14 mouse cellular contexts compared by ENCODE assay signal in genomic region chr8:83602650-83603029, GRCm38 (mm10). TPM values are rescaled to one million over a fixed set of nuclear protein-coding genes. Genes with fewer than 3 reads are reported as not detected.
A peak's percentile ranks its signal among the peaks of the same experiment; 100 is the strongest.
DNase-seq lines count a peak whose midpoint lies in the region; ATAC-seq lines count a peak whose summit lies in the region.
"Had no signal": no experiment of that assay in that cellular context is flagged by ENCODE, and none has a peak within 500 bp of the region (broad histone marks: within the 10 kb centered on the region; RNA-seq: fewer than 3 reads in every experiment).

No protein-coding gene starts in this region.

- H3K4me3 ChIP-seq in heart, embryonic 13.5 days, result no peak overlapping the region
- no peak overlapping the region for H3K4me3 ChIP-seq in heart, embryonic 11.5 days (ENCODE audit: low read depth, low read length)
- no peak overlapping the region for H3K4me3 ChIP-seq in liver, embryonic 13.5 days (replicated peaks)
- no peak overlapping the region for H3K4me3 ChIP-seq in intestine, embryonic 15.5 days (replicated peaks)
- H3K4me3 ChIP-seq in stomach, embryonic 16.5 days (replicated peaks; ENCODE audit: low read length), result no peak overlapping the region
- H3K4me3 ChIP-seq: hindbrain, embryonic 13.5 days; kidney, embryonic 15.5 days; midbrain, embryonic 12.5 days had no signal

- peaks cover 34% of the 10 kb centered on the region for H3K4me1 ChIP-seq in heart, embryonic 13.5 days
- H3K4me1 ChIP-seq in heart, embryonic 11.5 days (ENCODE audit: control insufficient read depth, insufficient read depth, low read length), result peaks cover 9% of the 10 kb centered on the region
- H3K4me1 ChIP-seq in liver, embryonic 13.5 days (replicated peaks), result peaks cover 82% of the 10 kb centered on the region
- peaks cover 13% of the 10 kb centered on the region for H3K4me1 ChIP-seq in intestine, embryonic 15.5 days (replicated peaks)
- H3K4me1 ChIP-seq in stomach, embryonic 16.5 days (ENCODE audit: control insufficient read depth, insufficient read depth, low read length), result 0 out of 2 replicates have a peak, but pooled peaks cover 5% of the 10 kb centered on the region

- 46% methylated on average over 2 of the region's 2 CpGs for WGBS in heart, embryonic 13.5 days
- 49% methylated on average over 2 of the region's 2 CpGs for WGBS in heart, embryonic 11.5 days (ENCODE audit: insufficient replicate concordance)
- WGBS in liver, embryonic 13.5 days (ENCODE audit: insufficient replicate concordance), result 78% methylated on average over 2 of the region's 2 CpGs
- 55% methylated on average over 2 of the region's 2 CpGs for whole genome bisulfite sequencing in intestine, embryonic 15.5 days
- WGBS in stomach, embryonic 16.5 days, result 65% methylated on average over 2 of the region's 2 CpGs

- peaks cover 4% of the 10 kb centered on the region; the same call in 1 of the 2 replicates for H3K36me3 ChIP-seq in heart, embryonic 13.5 days
- H3K36me3 ChIP-seq in heart, embryonic 11.5 days (ENCODE audit: control insufficient read depth, insufficient read depth, low read length), result no peaks in the 10 kb centered on the region
- peaks cover 4% of the 10 kb centered on the region; the same call in 1 of the 2 replicates for H3K36me3 ChIP-seq in liver, embryonic 13.5 days
- no peaks in the 10 kb centered on the region for H3K36me3 ChIP-seq in intestine, embryonic 15.5 days
- H3K36me3 ChIP-seq in stomach, embryonic 16.5 days (ENCODE audit: control insufficient read depth, insufficient read depth, low read length), result no peaks in the 10 kb centered on the region
- H3K36me3 ChIP-seq: hindbrain, embryonic 13.5 days; kidney, embryonic 15.5 days; midbrain, embryonic 12.5 days had no signal

- no peak overlapping the region for H3K4me2 ChIP-seq in heart, embryonic 13.5 days
- H3K4me2 ChIP-seq in heart, embryonic 11.5 days, result no peak overlapping the region
- H3K4me2 ChIP-seq in liver, embryonic 13.5 days, result no peak overlapping the region
- no peak overlapping the region for H3K4me2 ChIP-seq in intestine, embryonic 15.5 days (replicated peaks)
- H3K4me2 ChIP-seq in stomach, embryonic 16.5 days (ENCODE audit: low read depth, low read length), result no peak overlapping the region
- H3K4me2 ChIP-seq: hindbrain, embryonic 13.5 days; kidney, embryonic 15.5 days; midbrain, embryonic 12.5 days had no signal

- peak overlapping the region; percentile 36; the same call in 1 of the 2 replicates for H3K27ac ChIP-seq in heart, embryonic 13.5 days (replicated peaks)
- H3K27ac ChIP-seq in heart, embryonic 11.5 days (ENCODE audit: low read depth, low read length), result no peak overlapping the region
- peak overlapping the region; percentile 97 for H3K27ac ChIP-seq in liver, embryonic 13.5 days
- H3K27ac ChIP-seq in intestine, embryonic 15.5 days, result peak overlapping the region; percentile 49
- H3K27ac ChIP-seq in stomach, embryonic 16.5 days (ENCODE audit: low read length), result peak overlapping the region; percentile 89
- H3K27ac ChIP-seq: hindbrain, embryonic 13.5 days; kidney, embryonic 15.5 days; midbrain, embryonic 12.5 days had no signal

- H3K27me3 ChIP-seq in heart, embryonic 13.5 days (replicated peaks), result no peaks in the 10 kb centered on the region
- no peaks in the 10 kb centered on the region for H3K27me3 ChIP-seq in heart, embryonic 11.5 days (ENCODE audit: control insufficient read depth, insufficient read depth, low read length)
- no peaks in the 10 kb centered on the region for H3K27me3 ChIP-seq in liver, embryonic 13.5 days
- H3K27me3 ChIP-seq in intestine, embryonic 15.5 days (replicated peaks), result no peaks in the 10 kb centered on the region
- H3K27me3 ChIP-seq in stomach, embryonic 16.5 days (ENCODE audit: control insufficient read depth, insufficient read depth, low read length), result no peaks in the 10 kb centered on the region
- H3K27me3 ChIP-seq: hindbrain, embryonic 13.5 days; kidney, embryonic 15.5 days; midbrain, embryonic 12.5 days had no signal

- H3K9ac ChIP-seq in heart, embryonic 13.5 days, result no peak overlapping the region
- no peak overlapping the region for H3K9ac ChIP-seq in heart, embryonic 11.5 days (ENCODE audit: low read depth, low read length)
- H3K9ac ChIP-seq in liver, embryonic 13.5 days, result peak overlapping the region; percentile 46
- no peak overlapping the region for H3K9ac ChIP-seq in intestine, embryonic 15.5 days
- H3K9ac ChIP-seq in stomach, embryonic 16.5 days (ENCODE audit: low read length), result no peak overlapping the region
- H3K9ac ChIP-seq: forebrain, postnatal 0 days; hindbrain, embryonic 13.5 days; kidney, embryonic 15.5 days; midbrain, embryonic 12.5 days had no signal

- no peak for DNase-seq in liver, embryonic 13.5 days
- DNase-seq in liver, result no peak
- no peak for DNase-seq in thymus, postnatal 14 days
- DNase-seq: cerebellum, adult 2 months; forebrain, postnatal 0 days; gastrocnemius, postnatal 36 days had no signal

- H3K9me3 ChIP-seq in heart, embryonic 13.5 days, result no peaks in the 10 kb centered on the region
- H3K9me3 ChIP-seq in heart, embryonic 11.5 days (replicated peaks; ENCODE audit: control insufficient read depth, low read length), result no peaks in the 10 kb centered on the region
- H3K9me3 ChIP-seq in liver, embryonic 13.5 days (replicated peaks), result no peaks in the 10 kb centered on the region
- no peaks in the 10 kb centered on the region for H3K9me3 ChIP-seq in intestine, embryonic 15.5 days
- no peaks in the 10 kb centered on the region for H3K9me3 ChIP-seq in stomach, embryonic 16.5 days (replicated peaks; ENCODE audit: control insufficient read depth, low read length)
- H3K9me3 ChIP-seq: hindbrain, embryonic 13.5 days; kidney, embryonic 15.5 days; midbrain, embryonic 12.5 days had no signal

- ATAC-seq in heart, embryonic 13.5 days (ENCODE audit: extremely low read depth, insufficient number of reproducible peaks, low FRiP score, low TSS enrichment), result no peak
- no peak for ATAC-seq in heart, embryonic 11.5 days (replicated peaks; ENCODE audit: insufficient number of reproducible peaks, low FRiP score, low TSS enrichment)
- no peak for ATAC-seq in liver, embryonic 13.5 days (ENCODE audit: low read depth)
- ATAC-seq in intestine, embryonic 15.5 days, result peak; percentile 64
- ATAC-seq in stomach, embryonic 16.5 days (ENCODE audit: insufficient read depth, low FRiP score), result peak; percentile 35
- no peak for ATAC-seq in megakaryocyte-erythroid progenitor cell, adult 5-6 weeks (replicated peaks; ENCODE audit: low FRiP score, low TSS enrichment, poor library complexity, severe bottlenecking)
- ATAC-seq: forebrain, postnatal 0 days had no signal

RNA-seq across cellular contexts. Expression of gene Tecr, which starts 5.1 kb away (rescaled TPM):
- polyA plus RNA-seq in heart, embryonic 13.5 days (2015; fragmentation: Nextera tagmentation; extraction: Ambion mirVana), result 438 and 474 TPM in 2 replicates
- polyA plus RNA-seq in heart, embryonic 11.5 days (2014; fragmentation: Nextera tagmentation; extraction: Ambion mirVana), result 531 and 534 TPM in 2 replicates
- polyA plus RNA-seq in liver, embryonic 13.5 days (2015; fragmentation: Nextera tagmentation; extraction: Ambion mirVana), result 334 and 348 TPM in 2 replicates
- polyA plus RNA-seq in intestine, embryonic 15.5 days (2015; fragmentation: Nextera tagmentation; extraction: Ambion mirVana), result 610 and 639 TPM in 2 replicates
- polyA plus RNA-seq in stomach, embryonic 16.5 days (2015; fragmentation: Nextera tagmentation; extraction: Ambion mirVana), result 503 and 554 TPM in 2 replicates
- total RNA-seq in megakaryocyte-erythroid progenitor cell, adult 5-6 weeks (2014; fragmentation: Nextera tagmentation), result 304 and 466 TPM in 2 replicates
- total RNA-seq in megakaryocyte-erythroid progenitor cell, adult 5-6 weeks (2017), result 230 and 318 TPM in 2 replicates

RNA-seq across cellular contexts. Expression of gene Dnajb1, which starts 5.4 kb away (rescaled TPM):
- 41.4 and 47.4 TPM in 2 replicates for polyA plus RNA-seq in heart, embryonic 13.5 days (2015; fragmentation: Nextera tagmentation; extraction: Ambion mirVana)
- 51.2 and 51.5 TPM in 2 replicates for polyA plus RNA-seq in heart, embryonic 11.5 days (2014; fragmentation: Nextera tagmentation; extraction: Ambion mirVana)
- 54.5 and 59.6 TPM in 2 replicates for polyA plus RNA-seq in liver, embryonic 13.5 days (2015; fragmentation: Nextera tagmentation; extraction: Ambion mirVana)
- polyA plus RNA-seq in intestine, embryonic 15.5 days (2015; fragmentation: Nextera tagmentation; extraction: Ambion mirVana), result 47.0 and 48.2 TPM in 2 replicates
- polyA plus RNA-seq in stomach, embryonic 16.5 days (2015; fragmentation: Nextera tagmentation; extraction: Ambion mirVana), result 69.6 and 74.3 TPM in 2 replicates
- total RNA-seq in megakaryocyte-erythroid progenitor cell, adult 5-6 weeks (2014; fragmentation: Nextera tagmentation), result 49.7 and 52.6 TPM in 2 replicates
- total RNA-seq in megakaryocyte-erythroid progenitor cell, adult 5-6 weeks (2017), result 50.2 and 63.1 TPM in 2 replicates

RNA-seq across cellular contexts. Expression of gene Ndufb7, which starts 36.2 kb away (rescaled TPM):
- polyA plus RNA-seq in heart, embryonic 13.5 days (2015; fragmentation: Nextera tagmentation; extraction: Ambion mirVana), result 524 and 602 TPM in 2 replicates
- 546 and 556 TPM in 2 replicates for polyA plus RNA-seq in heart, embryonic 11.5 days (2014; fragmentation: Nextera tagmentation; extraction: Ambion mirVana)
- 268 and 288 TPM in 2 replicates for polyA plus RNA-seq in liver, embryonic 13.5 days (2015; fragmentation: Nextera tagmentation; extraction: Ambion mirVana)
- polyA plus RNA-seq in intestine, embryonic 15.5 days (2015; fragmentation: Nextera tagmentation; extraction: Ambion mirVana), result 370 and 398 TPM in 2 replicates
- polyA plus RNA-seq in stomach, embryonic 16.5 days (2015; fragmentation: Nextera tagmentation; extraction: Ambion mirVana), result 285 and 326 TPM in 2 replicates
- total RNA-seq in megakaryocyte-erythroid progenitor cell, adult 5-6 weeks (2014; fragmentation: Nextera tagmentation), result 199 and 204 TPM in 2 replicates
- total RNA-seq in megakaryocyte-erythroid progenitor cell, adult 5-6 weeks (2017), result 173 and 183 TPM in 2 replicates

RNA-seq across cellular contexts. Expression of gene Gipc1, which starts 49.8 kb away (rescaled TPM):
- polyA plus RNA-seq in heart, embryonic 13.5 days (2015; fragmentation: Nextera tagmentation; extraction: Ambion mirVana), result 155 and 164 TPM in 2 replicates
- polyA plus RNA-seq in heart, embryonic 11.5 days (2014; fragmentation: Nextera tagmentation; extraction: Ambion mirVana), result 171 and 180 TPM in 2 replicates
- polyA plus RNA-seq in liver, embryonic 13.5 days (2015; fragmentation: Nextera tagmentation; extraction: Ambion mirVana), result 61.3 and 64.3 TPM in 2 replicates
- 163 and 166 TPM in 2 replicates for polyA plus RNA-seq in intestine, embryonic 15.5 days (2015; fragmentation: Nextera tagmentation; extraction: Ambion mirVana)
- polyA plus RNA-seq in stomach, embryonic 16.5 days (2015; fragmentation: Nextera tagmentation; extraction: Ambion mirVana), result 190 TPM in 2 replicates
- total RNA-seq in megakaryocyte-erythroid progenitor cell, adult 5-6 weeks (2014; fragmentation: Nextera tagmentation), result 15.6 and 31.4 TPM in 2 replicates
- total RNA-seq in megakaryocyte-erythroid progenitor cell, adult 5-6 weeks (2017), result 6.5 and 6.9 TPM in 2 replicates

Comparison
In these comparisons a context has a peak if more than half of its experiments do, and no peak if none do; other contexts are left out.
1. ATAC-seq: peak in intestine, embryonic 15.5 days (single experiment) and stomach, embryonic 16.5 days (single experiment); none in heart, embryonic 13.5 days (single experiment), heart, embryonic 11.5 days (single experiment), liver, embryonic 13.5 days (single experiment) and megakaryocyte-erythroid progenitor cell, adult 5-6 weeks (single experiment).